Mouse (Mus musculus) colon, adult 2 months (tissue): ENCODE results near the gene Olfr1288. TPM values are rescaled to one million over a fixed set of nuclear protein-coding genes. Genes with fewer than 3 reads are reported as not detected.

Source experiments
- polyA plus RNA-seq: library from polyadenylated mRNA; depleted of rRNA; stranded (reverse); fragments of >200 nt; gene quantifications from 2 replicates; pipeline ENCODE4 v1.2.3, GENCODE M21; 2012; rRNA removed

Gene Olfr1288
- polyA plus RNA-seq = not detected in 2 replicates

GRCm38 (mm10) chr2:111473801-111474200, at the start of gene Olfr1288:
Gene Olfr1288 (plus strand): TSS chr2:111474101.

GRCm38 (mm10) chr2:111448842-111449241, 25.1 kb upstream of the Olfr1288 start, which contains the start of gene Olfr1287:
Gene Olfr1287 (plus strand): TSS chr2:111449142.

GRCm38 (mm10) chr2:111480519-111480918, 6.6 kb downstream of the Olfr1288 start, which contains the start of gene Olfr1289:
Gene Olfr1289 (plus strand): TSS chr2:111480819.

GRCm38 (mm10) chr2:111493729-111494128, 19.8 kb downstream of the Olfr1288 start, which contains the start of gene Olfr1290:
Gene Olfr1290 (minus strand): TSS chr2:111493829.

GRCm38 (mm10) chr2:111496880-111497279, 23.0 kb downstream of the Olfr1288 start, which contains the start of gene Olfr1291-ps1:
Gene Olfr1291-ps1 (plus strand): TSS chr2:111497180.

GRCm38 (mm10) chr2:111524903-111525302, 51.0 kb downstream of the Olfr1288 start, which contains the start of gene Olfr1293-ps:
Gene Olfr1293-ps (plus strand): TSS chr2:111525203.

Other genes with a start within 250 kb of the Olfr1288 start
- gene 4930430A15Rik, start 244.5 kb upstream of the Olfr1288 start, polyA plus RNA-seq = not detected in 2 replicates
- gene Olfr1275, start 238.8 kb upstream of the Olfr1288 start, polyA plus RNA-seq = not detected in 2 replicates
- gene Olfr1276, start 219.6 kb upstream of the Olfr1288 start, polyA plus RNA-seq = not detected in 2 replicates
- gene Olfr1277, start 200.0 kb upstream of the Olfr1288 start, polyA plus RNA-seq = not detected in 2 replicates
- not detected in 2 replicates for gene Olfr1278, start 184.0 kb upstream of the Olfr1288 start, polyA plus RNA-seq
- not detected in 2 replicates for gene Olfr1279, start 173.5 kb upstream of the Olfr1288 start, polyA plus RNA-seq
- gene Olfr1280, start 160.1 kb upstream of the Olfr1288 start, polyA plus RNA-seq = not detected in 2 replicates
- not detected in 2 replicates for gene Olfr1281, start 147.6 kb upstream of the Olfr1288 start, polyA plus RNA-seq
- gene Olfr1282, start 138.0 kb upstream of the Olfr1288 start, polyA plus RNA-seq = not detected in 2 replicates
- gene Olfr1283, start 107.3 kb upstream of the Olfr1288 start, polyA plus RNA-seq = not detected in 2 replicates
- gene Olfr1284, start 98.6 kb upstream of the Olfr1288 start, polyA plus RNA-seq = not detected in 2 replicates
- not detected in 2 replicates for gene Olfr1286, start 51.0 kb upstream of the Olfr1288 start, polyA plus RNA-seq
- gene Olfr1287, start 25.0 kb upstream of the Olfr1288 start, polyA plus RNA-seq = not detected in 2 replicates
- gene Olfr1289, start 6.7 kb downstream of the Olfr1288 start, polyA plus RNA-seq = not detected in 2 replicates
- not detected in 2 replicates for gene Olfr1290, start 19.7 kb downstream of the Olfr1288 start, polyA plus RNA-seq
- gene Olfr1291-ps1, start 23.1 kb downstream of the Olfr1288 start, polyA plus RNA-seq = not detected in 2 replicates
- gene Olfr1293-ps, start 51.1 kb downstream of the Olfr1288 start, polyA plus RNA-seq = not detected in 2 replicates
- not detected in 2 replicates for gene Olfr1294, start 66.2 kb downstream of the Olfr1288 start, polyA plus RNA-seq
- not detected in 2 replicates for gene Olfr1295, start 95.6 kb downstream of the Olfr1288 start, polyA plus RNA-seq
- not detected in 2 replicates for gene Olfr1297, start 152.4 kb downstream of the Olfr1288 start, polyA plus RNA-seq
- not detected in 2 replicates for gene Olfr1298, start 175.1 kb downstream of the Olfr1288 start, polyA plus RNA-seq
- not detected in 2 replicates for gene Olfr1299, start 187.3 kb downstream of the Olfr1288 start, polyA plus RNA-seq